Mouse (Mus musculus) C2C12 (cell line): ENCODE data around the gene Slc1a5.

Source experiments
- CEBPB ChIP-seq: IDR thresholded peaks from one replicate; pipeline ENCODE4 v1.6.1; 2011; ENCODE audit warnings: low read depth, mild to moderate bottlenecking, control low read depth, moderate library complexity
- CTCF ChIP-seq: IDR thresholded peaks from one replicate; pipeline ENCODE4 v1.5.1; 2011; ENCODE audit not compliant: control insufficient read depth, insufficient read depth, insufficient read length
- FOSL1 ChIP-seq: IDR thresholded peaks from one replicate; pipeline ENCODE4 v1.8.0; 2011; ENCODE audit warnings: mild to moderate bottlenecking, low read length; ENCODE audit not compliant: poor library complexity, insufficient read depth, severe bottlenecking
- MAX ChIP-seq: IDR thresholded peaks from one replicate; pipeline ENCODE4 v1.6.1; 2011; ENCODE audit warnings: mild to moderate bottlenecking, control low read depth
- MYOD1 ChIP-seq: IDR thresholded peaks from one replicate; pipeline ENCODE4 v1.6.1; 2011; ENCODE audit warnings: low read depth; ENCODE audit not compliant: control insufficient read depth, insufficient read length
- MYOG ChIP-seq: IDR thresholded peaks from one replicate; pipeline ENCODE4 v1.6.1; 2011; ENCODE audit not compliant: control insufficient read depth, insufficient read length; ENCODE audit errors: extremely low read depth
- USF1 ChIP-seq: IDR thresholded peaks from one replicate; pipeline ENCODE4 v1.6.1; 2011; ENCODE audit warnings: low read depth, mild to moderate bottlenecking, control low read depth, moderate library complexity

GRCm38 (mm10) chr7:16755362-16756017, 25.6 kb upstream of the Slc1a5 start:
- TF ChIP-seq CTCF (no peak), MAX (no peak), USF1 (no peak), MYOG (no peak), MYOD1 (no peak), CEBPB (no peak), FOSL1 (no peak)
